Mouse (Mus musculus): ENCODE results near the gene Hibadh.

DNA sequence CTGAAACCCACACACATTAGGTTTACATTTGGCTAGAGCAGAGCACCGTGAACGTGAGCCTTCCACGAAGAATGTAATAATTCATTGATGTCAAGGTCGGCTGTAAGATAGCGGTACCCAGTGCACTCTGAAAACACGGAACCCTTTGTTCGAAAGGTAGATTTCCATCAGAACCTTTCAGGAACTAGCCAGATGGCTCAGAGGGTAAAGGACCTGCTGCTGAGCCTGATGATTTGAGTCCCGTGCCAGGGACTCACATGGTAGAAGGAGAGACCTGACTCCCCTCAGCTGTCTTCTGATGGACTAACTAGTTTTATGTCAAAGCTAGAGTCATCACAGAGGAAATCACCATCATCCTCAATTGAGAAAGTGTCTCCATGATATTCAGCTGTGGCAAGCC, 31.6 kb upstream of the Hibadh start:
- TF ChIP-seq CTCF (IDR thresholded peaks at IDR 0.05; ENCODE audit: insufficient read depth, low read length) (no peak), POLR2A (IDR thresholded peaks at IDR 0.05; ENCODE audit: borderline replicate concordance, extremely low read depth, low read depth, low read length) (no peak)
